Mouse (Mus musculus) gastrocnemius, postnatal 10 days (tissue): ENCODE data around the gene Dnajc4. TPM values are rescaled to one million over a fixed set of nuclear protein-coding genes. Genes with fewer than 3 reads are reported as not detected.
"Not testable (repeated sequence)": the region's sequence is repeated elsewhere in the genome, so short reads cannot be mapped to it uniquely, and the experiment has no call there.

Experiments used
- DNase-seq: peaks from one replicate; pipeline ENCODE4 v3.0.0; 2021; ENCODE audit warnings: mixed read lengths
- total RNA-seq, 2 experiments: library from RNA; stranded (reverse); gene quantifications; 2 replicates each; pipeline ENCODE4 v1.2.3; 2021

Gene Dnajc4
- total RNA-seq, 2 experiments from 2014 or later, result 32.5 to 33.9 TPM

GRCm38 (mm10) chr19:6995255-6995991 lies 3.1 kb upstream of the Dnajc4 start:
- no peak for DNase-seq

GRCm38 (mm10) chr19:6994489-6994888 lies 2.1 kb upstream of the Dnajc4 start:
- no peak for DNase-seq

- DNase-seq, result no peak
These were observed 1.6 kb upstream of the Dnajc4 start for GRCm38 (mm10) chr19:6994002-6994401.

GRCm38 (mm10) chr19:6993011-6993770 lies 819 bp upstream of the Dnajc4 start:
- no peak for DNase-seq

- not testable (repeated sequence) for DNase-seq
These were observed 1.2 kb downstream of the Dnajc4 start for GRCm38 (mm10) chr19:6991166-6991565.

GRCm38 (mm10) chr19:6990712-6991111 lies 1.7 kb downstream of the Dnajc4 start:
- no peak for DNase-seq

GRCm38 (mm10) chr19:6989251-6989650 lies 3.1 kb downstream of the Dnajc4 start:
- no peak for DNase-seq

GRCm38 (mm10) chr19:6987904-6988285 lies 4.5 kb downstream of the Dnajc4 start:
- no peak for DNase-seq

- peak; percentile 72 for DNase-seq
These were observed 5.1 kb downstream of the Dnajc4 start, which contains the start of gene Vegfb for GRCm38 (mm10) chr19:6987061-6987903. Vegfb (minus strand) TSS chr19:6987651.

GRCm38 (mm10) chr19:6985951-6986708 lies 6.2 kb downstream of the Dnajc4 start:
- DNase-seq, result no peak

GRCm38 (mm10) chr19:6985300-6985699 lies 7.1 kb downstream of the Dnajc4 start:
- no peak for DNase-seq

- no peak for DNase-seq
These were observed 8.8 kb downstream of the Dnajc4 start for GRCm38 (mm10) chr19:6983621-6984020.

- no peak for DNase-seq
These were observed 10.9 kb downstream of the Dnajc4 start for GRCm38 (mm10) chr19:6981465-6981864.

GRCm38 (mm10) chr19:6980381-6981093 lies 11.8 kb downstream of the Dnajc4 start, which contains the start of gene Fkbp2:
Fkbp2 (minus strand) TSS chr19:6980501.
- DNase-seq, result peak; percentile 99

GRCm38 (mm10) chr19:6979486-6980380 lies 12.6 kb downstream of the Dnajc4 start:
- peak; percentile 100 for DNase-seq

GRCm38 (mm10) chr19:6979001-6979479 lies 13.3 kb downstream of the Dnajc4 start:
- DNase-seq, result peak; percentile 42

- no peak for DNase-seq
These were observed 13.8 kb downstream of the Dnajc4 start for GRCm38 (mm10) chr19:6978639-6978974.

GRCm38 (mm10) chr19:6977759-6978638 lies 14.4 kb downstream of the Dnajc4 start:
- no peak for DNase-seq
